Mouse (Mus musculus): ENCODE data around the gene Hck.

DNA sequence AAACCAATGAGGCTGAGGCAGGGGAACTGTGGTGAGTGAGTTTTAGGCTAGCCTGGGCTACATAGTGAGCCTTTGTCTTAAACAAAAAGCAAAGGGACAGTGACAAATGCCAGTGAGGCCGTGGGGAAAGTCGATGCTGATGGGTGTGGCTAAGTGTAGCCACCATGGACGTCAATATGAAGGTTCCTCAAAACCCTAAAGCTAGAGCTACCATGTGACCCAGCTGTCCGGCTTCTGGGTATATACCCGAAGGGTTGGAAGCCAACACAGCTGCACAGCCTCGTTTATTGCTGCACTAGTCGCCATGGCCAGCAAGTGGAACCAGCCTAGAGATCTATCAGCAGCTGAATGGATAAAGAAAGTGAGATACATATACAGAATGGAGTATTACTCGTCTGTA is 11.9 kb downstream of the Hck start:
- TF ChIP-seq CTCF (IDR thresholded peaks at IDR 0.05; ENCODE audit: borderline replicate concordance, insufficient read depth, low read length) (no peak), POLR2A (IDR thresholded peaks at IDR 0.05; ENCODE audit: low read depth, low read length) (no peak)
